Mouse (Mus musculus) kidney, adult 11 months (tissue): ENCODE measurements around the gene Marco.

Source experiments
- DNase-seq: peaks from one replicate; pipeline ENCODE4 v3.0.0; 2022

Marco gene

GRCm38 (mm10) chr1:120435591-120435990, 69.2 kb downstream of the Marco start:
- DNase-seq, result no peak

- no peak for DNase-seq
Observed at GRCm38 (mm10) chr1:120430171-120430570, 74.7 kb downstream of the Marco start.

GRCm38 (mm10) chr1:120425587-120425986, 79.2 kb downstream of the Marco start:
- DNase-seq, result no peak
